Mouse (Mus musculus) bone marrow, adult 2 months (tissue): ENCODE data around the gene Dapk3. TPM values are rescaled to one million over a fixed set of nuclear protein-coding genes. Genes with fewer than 3 reads are reported as not detected.

Source experiments
- H3K27ac ChIP-seq: fragments of 200-500 bp; 2 replicates; pipeline ENCODE4 v1.5.1; 2012; ENCODE audit warnings: low read depth, mild to moderate bottlenecking, control low read depth, inconsistent platforms, low read length; ENCODE audit not compliant: control insufficient read depth, poor library complexity, insufficient read depth
- H3K4me1 ChIP-seq: fragments of 200-500 bp; 2 replicates; pipeline ENCODE4 v1.6.1; 2011; ENCODE audit warnings: low read length; ENCODE audit not compliant: control insufficient read depth, insufficient read depth
- H3K4me3 ChIP-seq: fragments of 200-500 bp; replicated peaks from 2 replicates; pipeline ENCODE3; 2011; ENCODE audit warnings: mild to moderate bottlenecking, low read depth, low read length, control low read depth; ENCODE audit not compliant: control insufficient read depth
- CTCF ChIP-seq: fragments of 200-500 bp; IDR thresholded peaks from 2 replicates; pipeline ENCODE4 v1.5.1; 2011; ENCODE audit warnings: low read length, control low read depth; ENCODE audit not compliant: control insufficient read depth, insufficient read depth
- POLR2A ChIP-seq: fragments of 200-500 bp; IDR thresholded peaks from 2 replicates; pipeline ENCODE4 v1.6.1; 2011; ENCODE audit warnings: low read depth, mild to moderate bottlenecking, control low read depth, low read length, borderline replicate concordance; ENCODE audit not compliant: control insufficient read depth
- WGBS: fragments of 180-500 bp; shearing (Covaris S2); methylation state at CpG from one replicate; pipeline ENCODE4 v1.1.7; 2018; 5-methylcytosine and 5-hydroxymethylcytosine counted together
- polyA plus RNA-seq: library from polyadenylated mRNA; stranded (reverse); fragments of >200 nt; gene quantifications from 2 replicates; pipeline ENCODE4 v1.2.4, GENCODE M21; 2011; ENCODE audit warnings: low replicate concordance; ENCODE audit not compliant: missing spikeins, insufficient read depth, insufficient read length

Dapk3 gene
- polyA plus RNA-seq, 1 experiment: 23.2 TPM

DNA sequence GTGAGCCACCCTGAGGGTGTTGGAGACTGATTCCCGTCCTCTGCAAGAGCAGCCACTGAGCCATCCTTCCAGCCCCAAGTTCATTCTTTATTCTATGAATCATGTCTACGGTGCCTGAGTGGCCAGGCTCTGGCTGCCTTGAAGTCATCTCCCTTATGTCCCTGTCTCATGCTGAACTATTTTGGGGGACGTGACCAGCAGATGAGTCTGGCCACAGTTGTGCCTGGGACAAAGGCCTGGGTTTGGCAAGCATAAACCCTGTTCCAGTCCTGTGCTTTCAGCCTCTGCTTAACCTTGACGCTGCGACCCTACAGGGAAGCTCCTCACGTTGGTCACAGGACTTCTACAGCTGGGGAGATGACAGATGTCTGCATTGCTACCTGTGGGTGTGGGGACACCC is 14.5 kb downstream of the Dapk3 start:
- H3K4me1 ChIP-seq: no peaks in the 10 kb centered on the region; the same call in 1 of the 2 replicates

GRCm38 (mm10) chr10:81198230-81198629 is 15.4 kb downstream of the Dapk3 start:
- peak; percentile 37 for TF ChIP-seq CTCF
- no peak for TF ChIP-seq POLR2A
- no peak overlapping the region for H3K4me3 ChIP-seq
- under 1% methylated on average over 9 of the region's 9 CpGs for WGBS
- H3K4me1 ChIP-seq: no peaks in the 10 kb centered on the region; the same call in 1 of the 2 replicates
- no peak overlapping the region for H3K27ac ChIP-seq

More for the DNA sequence above, 14.5 kb downstream of the Dapk3 start:
- TF ChIP-seq CTCF (no peak), POLR2A (no peak)
- Histone ChIP-seq H3K27ac (no peak overlapping the region), H3K4me3 (no peak overlapping the region)
- WGBS: 56% methylated on average over 6 of the region's 6 CpGs

GRCm38 (mm10) chr10:81198990-81199389 is 16.2 kb downstream of the Dapk3 start:
- no peak overlapping the region for H3K4me3 ChIP-seq
- no peak for TF ChIP-seq POLR2A
- TF ChIP-seq CTCF: no peak
- no peaks in the 10 kb centered on the region; the same call in 1 of the 2 replicates for H3K4me1 ChIP-seq
- no peak overlapping the region for H3K27ac ChIP-seq
- 81% methylated on average over 6 of the region's 6 CpGs for WGBS

DNA sequence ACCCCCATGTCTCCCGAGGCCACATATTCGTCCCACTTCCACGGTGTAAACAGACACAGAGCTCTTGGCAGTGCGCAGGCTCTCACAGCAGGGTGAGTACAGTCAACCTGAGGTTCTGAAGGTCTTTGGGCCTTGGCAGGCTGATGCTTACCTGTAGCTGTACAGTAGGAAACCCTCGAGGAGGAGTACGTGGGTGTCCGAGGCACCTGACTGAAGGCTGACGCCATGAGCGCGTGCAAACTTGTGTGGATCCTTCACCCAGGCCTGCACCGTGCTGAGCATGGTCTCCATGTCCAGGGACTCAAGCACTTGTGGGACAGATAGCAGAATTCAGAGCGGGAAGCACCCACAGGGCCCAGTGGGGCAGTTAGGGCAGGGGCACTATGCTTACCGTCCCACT is 17.3 kb downstream of the Dapk3 start:
- Histone ChIP-seq H3K27ac (no peak overlapping the region), H3K4me1 (no peaks in the 10 kb centered on the region), H3K4me3 (no peak overlapping the region)
- TF ChIP-seq POLR2A (no peak), CTCF (no peak)
- WGBS: 83% methylated on average over 13 of the region's 13 CpGs

DNA sequence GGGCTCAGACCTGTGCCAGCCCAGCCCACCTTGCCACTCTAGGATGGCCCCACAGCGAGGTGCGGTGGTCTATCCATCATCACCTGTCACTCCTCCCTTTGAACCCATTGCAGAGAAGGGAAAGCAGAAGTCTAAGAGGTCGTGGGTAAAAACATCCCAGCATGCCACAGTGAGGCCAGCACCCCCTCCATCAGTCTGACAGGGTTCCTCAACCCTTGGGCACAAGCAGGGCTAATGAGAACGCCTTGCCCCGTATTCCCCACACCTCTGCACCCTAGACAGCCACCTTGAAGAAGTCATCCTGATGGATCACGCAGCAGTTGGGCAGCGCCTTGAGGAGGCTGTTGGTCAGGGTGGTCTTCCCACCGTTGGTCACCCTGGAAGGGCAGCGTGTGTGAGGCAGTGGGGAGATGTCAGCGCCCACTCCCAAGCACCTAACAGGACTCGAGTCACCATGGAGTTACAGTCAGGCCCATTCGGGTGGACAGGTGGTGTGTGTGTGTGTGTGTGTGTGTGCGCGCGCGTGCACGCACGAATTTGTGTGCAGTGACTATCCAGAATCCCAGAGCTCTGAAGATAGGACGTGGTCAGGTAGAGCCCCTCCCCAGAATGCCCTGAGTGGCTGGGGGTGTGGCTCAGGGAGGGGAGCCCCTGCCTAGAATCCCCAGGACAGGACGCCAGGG is 17.9 kb downstream of the Dapk3 start:
- WGBS: 76% methylated on average over 20 of the region's 20 CpGs
- Histone ChIP-seq H3K4me1 (no peaks in the 10 kb centered on the region), H3K27ac (no peak overlapping the region), H3K4me3 (no peak overlapping the region)
- no peak for TF ChIP-seq CTCF
- no peak for TF ChIP-seq POLR2A

- 76% methylated on average over 13 of the region's 13 CpGs for WGBS
- H3K4me3 ChIP-seq: no peak within 1 kb of the TSS
- TF ChIP-seq CTCF (no peak), POLR2A (no peak)
- no peaks in the 10 kb centered on the region for H3K4me1 ChIP-seq
- no peak within 1 kb of the TSS for H3K27ac ChIP-seq
Measured at GRCm38 (mm10) chr10:81201807-81202758, 19.3 kb downstream of the Dapk3 start, which contains the start of gene Nmrk2. TSS of gene Nmrk2 (minus strand) at chr10:81202051.

- Histone ChIP-seq H3K4me1 (no peaks in the 10 kb centered on the region), H3K4me3 (no peak overlapping the region), H3K27ac (no peak overlapping the region)
- TF ChIP-seq CTCF (no peak), POLR2A (no peak)
- WGBS: 59% methylated on average over 8 of the region's 8 CpGs
Measured at GRCm38 (mm10) chr10:81202978-81203720, 20.3 kb downstream of the Dapk3 start.

GRCm38 (mm10) chr10:81204137-81204536 is 21.3 kb downstream of the Dapk3 start:
- H3K4me3 ChIP-seq: no peak overlapping the region
- no peaks in the 10 kb centered on the region for H3K4me1 ChIP-seq
- WGBS: 73% methylated on average over 4 of the region's 4 CpGs
- no peak overlapping the region for H3K27ac ChIP-seq
- TF ChIP-seq CTCF (no peak), POLR2A (no peak)
